Mouse (Mus musculus) cerebellum, postnatal 36 days (tissue): ENCODE measurements at regions not wholly inside any gene's neighbourhood (a gene's known extent, or its start where the extent isn't known, plus 50 kb on each side); places are given as distances from the start of the nearest gene placed in this dataset.

Source experiments
- DNase-seq, 2 experiments: peaks; one replicate each; pipeline ENCODE4 v3.0.0; 2021 to 2022; ENCODE audit warnings: mixed read lengths in 2 of 2

DNA sequence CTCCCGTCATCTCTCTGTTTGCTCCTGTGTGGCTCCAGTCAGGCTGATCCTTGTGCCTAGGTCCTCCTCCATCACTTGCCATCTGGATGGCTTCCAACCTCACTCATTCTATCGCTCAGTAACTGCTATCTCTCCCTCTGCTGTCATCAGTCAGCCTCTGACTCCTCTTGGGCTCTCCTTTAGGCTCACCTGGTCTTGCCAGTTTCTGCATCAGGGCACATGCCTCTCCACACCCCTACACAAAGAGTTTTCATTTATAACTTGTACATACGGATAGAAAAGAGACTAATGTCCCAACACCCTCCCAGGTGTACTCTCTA, 2664.7 kb upstream of the Lrrc6 start:
- no peak for DNase-seq

DNA sequence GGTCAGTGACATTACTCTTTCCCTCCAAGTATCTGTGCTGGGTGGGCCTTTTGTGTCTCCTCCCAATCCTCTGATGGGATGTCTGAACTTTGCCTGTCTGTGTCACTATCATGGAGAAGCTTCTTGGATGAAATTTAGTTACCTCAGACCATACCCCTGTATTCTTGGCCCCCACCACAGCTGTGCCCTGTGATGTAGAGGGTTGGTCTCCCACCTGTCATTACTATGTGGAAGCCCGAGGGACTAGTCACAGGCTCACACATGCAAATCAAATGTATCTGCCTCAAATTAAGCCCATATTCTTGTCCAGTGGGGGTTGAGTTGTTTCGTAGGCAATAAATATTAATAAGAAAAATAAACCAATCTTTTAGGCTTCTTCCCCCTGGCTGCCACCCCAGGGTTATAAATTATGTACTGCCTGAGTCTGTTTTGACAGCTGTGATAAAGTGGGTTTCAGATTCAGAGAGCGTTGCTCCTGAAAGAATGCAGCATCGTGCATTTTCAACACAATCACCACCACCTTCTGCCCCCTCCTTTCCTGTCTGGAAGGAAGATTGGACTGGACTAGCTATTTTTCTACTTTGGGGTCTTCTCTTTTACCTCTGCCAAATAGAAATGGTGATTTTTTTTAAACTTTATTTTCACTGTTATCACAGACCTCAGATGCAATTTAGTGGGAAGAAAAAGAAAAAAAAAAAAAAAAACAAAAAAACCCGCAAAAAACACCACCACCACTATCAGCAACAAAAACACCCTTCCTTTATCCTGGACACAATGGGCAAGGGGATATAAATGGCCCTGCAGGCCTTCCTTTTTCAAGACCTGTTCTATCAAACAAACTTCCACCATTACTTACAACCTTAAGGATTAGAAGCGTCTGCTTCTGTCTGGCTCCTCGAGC, 2664.1 kb upstream of the Lrrc6 start:
- no peak for DNase-seq

DNA sequence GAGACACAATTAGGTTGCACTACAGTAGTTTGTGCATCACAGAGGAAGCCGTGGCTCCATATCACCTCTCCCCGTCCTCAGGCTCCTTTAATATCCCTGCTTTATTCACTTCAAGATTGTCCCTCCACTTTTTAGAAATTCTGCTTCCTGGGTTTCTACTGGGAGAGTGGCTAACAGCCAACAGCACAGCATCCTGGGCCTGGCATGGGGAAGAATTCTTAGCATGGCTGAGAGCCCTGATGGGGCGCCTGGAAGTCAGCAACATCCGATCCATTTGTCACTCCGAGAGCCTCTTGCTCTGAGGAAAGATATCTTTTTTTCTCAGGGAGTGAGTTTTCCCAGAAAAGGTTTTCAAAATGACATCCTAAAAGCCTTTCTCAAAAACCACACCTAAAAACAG, 2660.3 kb upstream of the Lrrc6 start:
- peak in 1 of 2 experiments; percentile 6 for DNase-seq

DNA sequence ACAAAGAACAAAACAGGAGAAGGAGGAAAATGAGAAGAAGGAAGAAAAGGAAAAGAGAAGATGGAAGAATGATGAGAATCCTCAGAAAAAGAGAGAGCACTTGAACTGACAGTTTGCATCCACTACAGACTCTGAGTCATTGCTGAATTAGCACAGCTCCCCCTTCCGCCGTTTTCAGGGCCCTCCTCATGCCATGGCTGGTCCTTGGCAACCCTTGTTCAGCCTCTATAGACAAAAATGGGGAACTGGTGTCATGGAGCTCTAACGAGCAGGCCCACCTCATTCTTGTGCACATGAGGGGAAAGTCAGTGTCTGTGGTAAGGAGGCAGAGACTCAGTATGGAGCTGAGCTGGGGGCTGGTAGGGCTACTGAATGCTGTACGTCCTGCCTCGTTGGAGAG, 2657.4 kb upstream of the Lrrc6 start:
- no peak for DNase-seq
